Mouse (Mus musculus): ENCODE data around the gene E330014E10Rik.
"Not testable (repeated sequence)": the region's sequence is repeated elsewhere in the genome, so short reads cannot be mapped to it uniquely, and the experiment has no call there.

Gene E330014E10Rik

DNA sequence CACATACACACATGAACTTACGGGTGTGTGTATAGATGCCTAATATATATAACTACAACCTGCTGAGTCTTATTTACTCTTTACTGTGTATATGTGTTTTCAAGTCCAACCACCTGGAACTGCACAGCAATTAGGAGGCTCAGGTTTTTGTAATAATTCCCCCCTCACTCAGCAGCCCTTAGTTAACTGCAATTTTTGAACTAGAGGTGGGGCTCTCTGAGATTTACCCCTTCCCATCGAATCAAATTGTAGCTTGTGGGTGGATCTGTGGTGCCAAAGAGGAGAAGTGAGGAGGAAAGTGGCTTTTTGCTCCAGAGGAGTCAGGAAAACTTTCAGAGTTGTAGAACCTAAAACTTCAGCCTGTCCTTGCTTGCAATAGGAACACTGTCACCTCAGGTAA lies at the start of gene E330014E10Rik:
Gene E330014E10Rik, plus strand, starts transcription at position 301 of the 400 bp plus-strand sequence.
- DNase-seq (ENCODE audit: low read depth, low spot score): not testable (repeated sequence)

- not testable (repeated sequence) for DNase-seq (ENCODE audit: low read depth, low spot score)
Observed at GRCm38 (mm10) chr5:95736073-95736472, 39.7 kb upstream of the E330014E10Rik start, which contains the start of gene Gm7978. TSS of gene Gm7978 (minus strand) at chr5:95736173.

- not testable (repeated sequence) for DNase-seq (ENCODE audit: low read depth, low spot score)
Observed at GRCm38 (mm10) chr5:95741714-95742113, 34.1 kb upstream of the E330014E10Rik start, which contains the start of gene Gm7982. TSS of gene Gm7982 (plus strand) at chr5:95742014.

GRCm38 (mm10) chr5:95810841-95811240 lies 35.1 kb downstream of the E330014E10Rik start:
- not testable (repeated sequence) for DNase-seq (ENCODE audit: low read depth, low spot score)

DNA sequence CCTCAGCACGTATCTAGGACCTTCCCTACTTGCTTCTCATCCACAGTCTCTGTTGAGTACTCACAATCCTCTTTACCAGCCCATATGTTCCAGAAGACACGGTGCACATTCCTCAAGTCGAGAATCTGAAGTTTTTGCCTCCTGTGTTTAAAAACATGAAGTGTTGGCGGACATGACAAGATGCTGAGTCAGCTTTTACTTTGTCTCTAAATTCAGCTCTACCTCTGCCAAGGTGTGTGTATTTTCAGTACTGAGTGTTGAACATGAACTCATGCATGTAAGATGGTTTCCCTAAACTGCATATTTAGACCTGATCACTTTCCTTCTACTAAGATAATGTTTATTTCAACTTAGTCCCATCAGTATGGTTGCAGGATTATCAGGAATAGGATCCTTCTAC lies 60.8 kb downstream of the E330014E10Rik start:
- no peak for DNase-seq (ENCODE audit: low read depth, low spot score)

GRCm38 (mm10) chr5:95854030-95854429 lies 78.2 kb downstream of the E330014E10Rik start:
- DNase-seq (ENCODE audit: low read depth, low spot score): no peak
